Mouse (Mus musculus): ENCODE measurements around the gene Zbtb41.

GRCm38 (mm10) chr1:139480246-139480645 lies 58.2 kb downstream of the Zbtb41 start:
- TF ChIP-seq POLR2A (IDR thresholded peaks at IDR 0.05; ENCODE audit: low read depth, low read length) (no peak), CTCF (IDR thresholded peaks at IDR 0.05; ENCODE audit: extremely low read depth, insufficient read depth, insufficient read length, insufficient replicate concordance) (no peak)
